Mouse (Mus musculus): ENCODE results near the gene Rps6ka1. TPM values are rescaled to one million over a fixed set of nuclear protein-coding genes. Genes with fewer than 3 reads are reported as not detected.

Gene Rps6ka1
- total and polyA plus RNA-seq, 2 experiments from 2014 or later: 5.9 to 8.0 TPM

DNA sequence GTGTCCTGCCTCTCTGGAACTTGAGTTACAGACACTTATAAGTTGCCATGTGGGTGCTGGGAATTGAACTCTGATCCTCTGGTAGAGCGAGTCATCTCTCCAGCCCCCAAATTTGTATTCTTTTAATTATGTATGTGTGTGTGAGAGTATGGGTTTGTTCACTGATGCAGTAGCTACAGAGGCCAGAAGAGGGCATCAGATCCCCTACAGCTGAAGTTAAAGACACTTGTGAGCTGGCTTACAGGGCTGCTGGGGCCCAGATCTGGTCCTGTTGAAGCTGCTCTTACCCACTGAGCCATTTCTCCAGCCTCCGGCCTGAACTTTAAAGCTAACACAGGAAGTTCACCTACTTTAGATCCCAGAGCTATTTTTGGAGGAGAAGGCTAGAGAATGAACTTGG lies 14.9 kb upstream of the Rps6ka1 start:
- Histone ChIP-seq H3K9me3 (replicated peaks; ENCODE audit: control insufficient read depth, low read length) (no peaks in the 10 kb centered on the region), H3K27ac (ENCODE audit: low read depth) (no peak overlapping the region), H3K9ac (replicated peaks; ENCODE audit: low read depth, low read length) (no peak overlapping the region), H3K36me3 (replicated peaks; ENCODE audit: control insufficient read depth, insufficient read depth, low read length) (no peaks in the 10 kb centered on the region), H3K4me1 (ENCODE audit: control insufficient read depth, insufficient read depth) (no peaks in the 10 kb centered on the region), H3K4me3 (ENCODE audit: low read depth, low read length) (no peak overlapping the region), H3K27me3 (ENCODE audit: control insufficient read depth, insufficient read depth, low read length) (no peaks in the 10 kb centered on the region), H3K4me2 (ENCODE audit: low read depth, low read length) (no peak overlapping the region)
- DNase-seq (ENCODE audit: low spot score) (no peak), ATAC-seq (ENCODE audit: insufficient read depth, low read depth) (no peak)
- TF ChIP-seq EP300 (IDR thresholded peaks at IDR 0.05; ENCODE audit: low read depth) (no peak), CTCF (IDR thresholded peaks at IDR 0.05; ENCODE audit: low read depth) (no peak)
- WGBS: 81% methylated on average over 2 of the region's 2 CpGs

DNA sequence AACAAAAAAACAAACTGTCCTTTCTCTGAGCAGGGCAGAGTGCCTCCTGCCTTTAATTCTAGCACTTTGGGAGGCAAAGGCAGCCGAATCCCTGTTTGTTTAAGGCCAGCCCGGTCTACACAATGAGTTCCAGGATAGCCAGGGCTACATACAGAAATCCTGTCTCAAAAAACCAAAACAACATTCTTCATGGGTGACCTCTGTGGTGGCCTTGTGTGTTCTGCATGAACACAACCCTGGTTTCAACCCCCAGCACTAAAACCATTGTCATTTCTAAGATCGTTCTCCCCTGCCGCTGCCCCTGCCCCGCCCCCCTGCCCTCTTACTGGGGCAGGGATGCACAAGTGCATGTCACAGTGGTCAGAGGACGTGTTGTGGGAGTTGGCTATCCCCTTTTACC lies 13.3 kb upstream of the Rps6ka1 start:
- no peaks in the 10 kb centered on the region for H3K36me3 ChIP-seq (replicated peaks; ENCODE audit: control insufficient read depth, insufficient read depth, low read length)
- ATAC-seq (ENCODE audit: insufficient read depth, low read depth) (no peak), DNase-seq (ENCODE audit: low spot score) (no peak)
- H3K27ac ChIP-seq (ENCODE audit: low read depth): no peak overlapping the region
- H3K9ac ChIP-seq (replicated peaks; ENCODE audit: low read depth, low read length): no peak overlapping the region
- H3K4me1 ChIP-seq (ENCODE audit: control insufficient read depth, insufficient read depth): no peaks in the 10 kb centered on the region
- no peaks in the 10 kb centered on the region for H3K9me3 ChIP-seq (replicated peaks; ENCODE audit: control insufficient read depth, low read length)
- no peak overlapping the region for H3K4me3 ChIP-seq (ENCODE audit: low read depth, low read length)
- H3K27me3 ChIP-seq (ENCODE audit: control insufficient read depth, insufficient read depth, low read length): no peaks in the 10 kb centered on the region
- 82% methylated on average over 6 of the region's 6 CpGs for WGBS
- no peak for TF ChIP-seq EP300 (IDR thresholded peaks at IDR 0.05; ENCODE audit: low read depth)
- H3K4me2 ChIP-seq (ENCODE audit: low read depth, low read length): no peak overlapping the region

DNA sequence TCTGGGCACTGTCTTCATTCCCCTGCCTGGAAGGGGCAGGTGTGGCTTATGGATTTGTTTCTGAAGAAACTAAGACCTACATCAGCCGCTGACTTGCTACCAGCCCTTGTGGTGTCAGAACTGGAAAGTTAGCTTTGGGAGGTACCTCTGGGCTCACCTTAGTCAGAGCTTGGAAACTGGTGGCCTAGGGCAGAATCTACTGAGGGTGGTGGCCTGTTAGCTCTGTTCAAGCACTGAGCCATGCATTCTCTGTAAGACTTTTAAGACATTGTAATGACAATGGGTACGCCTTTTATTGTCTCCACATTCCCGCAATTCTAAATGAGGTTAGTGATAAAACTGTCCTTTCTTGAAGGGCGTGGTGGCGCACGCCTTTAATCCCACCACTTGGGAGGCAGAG lies 12.8 kb upstream of the Rps6ka1 start:
- Histone ChIP-seq H3K27ac (ENCODE audit: low read depth) (no peak overlapping the region), H3K4me1 (ENCODE audit: control insufficient read depth, insufficient read depth) (no peaks in the 10 kb centered on the region), H3K36me3 (replicated peaks; ENCODE audit: control insufficient read depth, insufficient read depth, low read length) (no peaks in the 10 kb centered on the region), H3K4me2 (ENCODE audit: low read depth, low read length) (no peak overlapping the region), H3K9me3 (replicated peaks; ENCODE audit: control insufficient read depth, low read length) (no peaks in the 10 kb centered on the region), H3K4me3 (ENCODE audit: low read depth, low read length) (no peak overlapping the region), H3K27me3 (ENCODE audit: control insufficient read depth, insufficient read depth, low read length) (no peaks in the 10 kb centered on the region), H3K9ac (replicated peaks; ENCODE audit: low read depth, low read length) (no peak overlapping the region)
- ATAC-seq (ENCODE audit: insufficient read depth, low read depth) (no peak), DNase-seq (ENCODE audit: low spot score) (no peak)
- no peak for TF ChIP-seq EP300 (IDR thresholded peaks at IDR 0.05; ENCODE audit: low read depth)
- no peak for TF ChIP-seq CTCF (IDR thresholded peaks at IDR 0.05; ENCODE audit: low read depth)
- WGBS: 89% methylated on average over 6 of the region's 6 CpGs

- Histone ChIP-seq H3K36me3 (replicated peaks; ENCODE audit: control insufficient read depth, insufficient read depth, low read length) (no peaks in the 10 kb centered on the region), H3K27ac (ENCODE audit: low read depth) (no peak overlapping the region), H3K27me3 (ENCODE audit: control insufficient read depth, insufficient read depth, low read length) (no peaks in the 10 kb centered on the region), H3K9ac (replicated peaks; ENCODE audit: low read depth, low read length) (no peak overlapping the region), H3K4me3 (ENCODE audit: low read depth, low read length) (no peak overlapping the region), H3K4me2 (ENCODE audit: low read depth, low read length) (no peak overlapping the region), H3K4me1 (ENCODE audit: control insufficient read depth, insufficient read depth) (no peaks in the 10 kb centered on the region), H3K9me3 (replicated peaks; ENCODE audit: control insufficient read depth, low read length) (no peaks in the 10 kb centered on the region)
- no peak for ATAC-seq (ENCODE audit: insufficient read depth, low read depth)
- no peak for DNase-seq (ENCODE audit: low spot score)
- 63% methylated on average over 9 of the region's 9 CpGs for WGBS
- TF ChIP-seq CTCF (IDR thresholded peaks at IDR 0.05; ENCODE audit: low read depth) (no peak), EP300 (IDR thresholded peaks at IDR 0.05; ENCODE audit: low read depth) (no peak)
Observed at GRCm38 (mm10) chr4:133899241-133899800, 11.7 kb upstream of the Rps6ka1 start.

GRCm38 (mm10) chr4:133898151-133898550 lies 10.6 kb upstream of the Rps6ka1 start:
- DNase-seq (ENCODE audit: low spot score) (no peak), ATAC-seq (ENCODE audit: insufficient read depth, low read depth) (no peak)
- Histone ChIP-seq H3K9me3 (replicated peaks; ENCODE audit: control insufficient read depth, low read length) (no peaks in the 10 kb centered on the region), H3K4me3 (ENCODE audit: low read depth, low read length) (no peak overlapping the region), H3K4me1 (ENCODE audit: control insufficient read depth, insufficient read depth) (no peaks in the 10 kb centered on the region), H3K27me3 (ENCODE audit: control insufficient read depth, insufficient read depth, low read length) (no peaks in the 10 kb centered on the region), H3K9ac (replicated peaks; ENCODE audit: low read depth, low read length) (no peak overlapping the region), H3K27ac (ENCODE audit: low read depth) (no peak overlapping the region), H3K4me2 (ENCODE audit: low read depth, low read length) (no peak overlapping the region), H3K36me3 (replicated peaks; ENCODE audit: control insufficient read depth, insufficient read depth, low read length) (no peaks in the 10 kb centered on the region)
- TF ChIP-seq CTCF (IDR thresholded peaks at IDR 0.05; ENCODE audit: low read depth) (no peak), EP300 (IDR thresholded peaks at IDR 0.05; ENCODE audit: low read depth) (no peak)
- 25% methylated on average over 6 of the region's 6 CpGs for WGBS

- no peak for TF ChIP-seq CTCF (IDR thresholded peaks at IDR 0.05; ENCODE audit: low read depth)
- TF ChIP-seq EP300 (IDR thresholded peaks at IDR 0.05; ENCODE audit: low read depth): no peak
- H3K4me2 ChIP-seq (ENCODE audit: low read depth, low read length): no peak overlapping the region
- H3K27ac ChIP-seq (ENCODE audit: low read depth): no peak overlapping the region
- H3K9ac ChIP-seq (replicated peaks; ENCODE audit: low read depth, low read length): no peak overlapping the region
- WGBS: 67% methylated on average over 11 of the region's 11 CpGs
- no peak for ATAC-seq (ENCODE audit: insufficient read depth, low read depth)
- no peaks in the 10 kb centered on the region for H3K36me3 ChIP-seq (replicated peaks; ENCODE audit: control insufficient read depth, insufficient read depth, low read length)
- no peak overlapping the region for H3K4me3 ChIP-seq (ENCODE audit: low read depth, low read length)
- no peaks in the 10 kb centered on the region for H3K9me3 ChIP-seq (replicated peaks; ENCODE audit: control insufficient read depth, low read length)
- no peak for DNase-seq (ENCODE audit: low spot score)
- H3K4me1 ChIP-seq (ENCODE audit: control insufficient read depth, insufficient read depth): no peaks in the 10 kb centered on the region
- no peaks in the 10 kb centered on the region for H3K27me3 ChIP-seq (ENCODE audit: control insufficient read depth, insufficient read depth, low read length)
Observed at GRCm38 (mm10) chr4:133897431-133897891, 9.9 kb upstream of the Rps6ka1 start.

Measured in heart, postnatal 0 days (tissue).